Mouse (Mus musculus) MEL (cell line): Measurements from ENCODE around the gene Trir.

Source experiments
- CTCF ChIP-seq, 3 experiments: IDR thresholded peaks in 2 of 3; conservative IDR thresholded peaks in 1 of 3; 2 replicates each; pipeline ENCODE4 v1.5.1; 2011 to 2012; ENCODE audit warnings: low read length in 3 of 3, low read depth in 2 of 3, mild to moderate bottlenecking in 2 of 3, improper control_type of control experiment in 1 of 3, inconsistent platforms in 1 of 3, mixed read lengths in 1 of 3, moderate library complexity in 1 of 3; ENCODE audit not compliant: control insufficient read depth in 1 of 3, insufficient read depth in 1 of 3, poor library complexity in 1 of 3, severe bottlenecking in 1 of 3
- GATA1 ChIP-seq: IDR thresholded peaks from 2 replicates; pipeline ENCODE4 v1.6.1; 2011; ENCODE audit warnings: low read depth, low read length, improper control_type of control experiment
- POLR2A ChIP-seq, 2 experiments: IDR thresholded peaks; 2 replicates each; pipeline ENCODE4 v1.6.1; 2011 to 2012; ENCODE audit warnings: low read length in 2 of 2, mild to moderate bottlenecking in 2 of 2, control low read depth in 1 of 2, improper control_type of control experiment in 1 of 2, low read depth in 1 of 2, moderate library complexity in 1 of 2; ENCODE audit not compliant: control insufficient read depth in 1 of 2, insufficient read depth in 1 of 2, poor library complexity in 1 of 2

DNA sequence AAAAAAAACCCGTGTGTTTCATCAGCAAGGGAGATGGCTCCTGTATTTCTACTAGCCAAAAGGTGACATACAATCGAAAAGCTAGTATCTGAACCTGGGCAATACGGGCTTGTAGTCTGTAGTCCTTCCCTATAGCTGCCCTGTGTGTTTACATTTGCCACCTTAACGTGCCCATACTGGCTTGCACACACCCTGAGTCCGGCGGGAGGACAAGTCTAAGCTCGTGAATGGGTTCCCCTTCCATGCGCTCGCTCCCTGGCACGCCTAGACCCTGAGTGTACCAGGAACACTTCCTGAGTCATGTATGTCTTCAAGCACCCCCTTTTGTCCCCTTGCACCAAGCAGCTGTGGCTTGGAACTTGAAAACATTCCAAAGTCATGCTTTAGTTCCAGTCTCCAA, 9.9 kb upstream of the Trir start:
- no peak for TF ChIP-seq CTCF (IDR thresholded peaks at IDR 0.05 in 2 of 3, conservative IDR thresholded peaks at IDR 0.05 in 1 of 3; ENCODE audit: control insufficient read depth in 1 of 3, insufficient read depth in 1 of 3, low read depth in 2 of 3, low read length in 3 of 3, poor library complexity in 1 of 3, severe bottlenecking in 1 of 3)
- TF ChIP-seq GATA1 = no peak
- TF ChIP-seq POLR2A (IDR thresholded peaks at IDR 0.05; ENCODE audit: control insufficient read depth in 1 of 2, insufficient read depth in 1 of 2, low read depth in 1 of 2, low read length in 2 of 2, poor library complexity in 1 of 2) = no peak
